Mouse (Mus musculus) monocyte, adult 5-6 weeks (primary cell): Measurements from ENCODE around the gene Tacc2. TPM values are rescaled to one million over a fixed set of nuclear protein-coding genes. Genes with fewer than 3 reads are reported as not detected.

Experiments
- ATAC-seq: fragments of 153-309, 156-312 bp; replicated peaks from 2 replicates; pipeline ENCODE4 v1.8.0; 2017; ENCODE audit warnings: mild to moderate bottlenecking; ENCODE audit not compliant: low TSS enrichment, insufficient number of reproducible peaks, severe bottlenecking, poor library complexity, low FRiP score
- total RNA-seq: library from RNA; stranded (forward); fragments of 200-1000, 200-491, 200-594 nt; gene quantifications from 3 replicates; pipeline ENCODE4 v1.2.3, GENCODE M21; 2017

The Tacc2 gene
- total RNA-seq, 1 experiment from 2014 or later, result not detected

DNA sequence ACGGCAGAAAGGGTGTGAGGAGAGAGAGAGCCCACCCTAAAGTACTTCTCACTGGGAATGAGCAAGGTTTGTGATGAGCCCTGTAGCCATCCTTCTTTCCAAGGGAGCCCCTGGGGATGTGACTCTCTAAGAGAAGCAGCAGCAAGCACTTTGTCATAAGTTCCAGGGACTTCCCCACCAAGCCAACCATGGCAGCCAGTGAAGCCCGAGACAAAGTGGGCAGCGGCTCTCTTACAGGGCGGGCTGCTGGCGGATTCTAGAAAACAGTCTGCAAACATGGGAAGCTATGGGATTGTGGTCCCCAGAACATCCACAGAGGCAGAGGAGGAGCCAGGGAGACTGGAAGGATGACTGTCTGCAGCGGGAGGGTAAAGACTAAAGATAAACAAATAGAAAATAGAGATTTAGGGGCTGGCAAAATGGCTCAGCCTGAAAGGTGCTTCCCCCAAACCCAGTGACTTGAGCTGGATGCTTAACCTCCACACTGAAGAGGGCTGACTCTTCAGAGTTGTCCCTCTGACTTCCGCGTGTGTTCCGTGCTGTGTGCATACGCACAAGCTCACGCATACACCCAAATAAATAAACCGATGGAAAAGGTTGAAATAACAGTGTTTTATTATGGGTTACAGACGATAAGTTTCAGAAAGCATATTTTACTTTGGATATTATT is 118.6 kb downstream of the Tacc2 start:
- no peak for ATAC-seq

DNA sequence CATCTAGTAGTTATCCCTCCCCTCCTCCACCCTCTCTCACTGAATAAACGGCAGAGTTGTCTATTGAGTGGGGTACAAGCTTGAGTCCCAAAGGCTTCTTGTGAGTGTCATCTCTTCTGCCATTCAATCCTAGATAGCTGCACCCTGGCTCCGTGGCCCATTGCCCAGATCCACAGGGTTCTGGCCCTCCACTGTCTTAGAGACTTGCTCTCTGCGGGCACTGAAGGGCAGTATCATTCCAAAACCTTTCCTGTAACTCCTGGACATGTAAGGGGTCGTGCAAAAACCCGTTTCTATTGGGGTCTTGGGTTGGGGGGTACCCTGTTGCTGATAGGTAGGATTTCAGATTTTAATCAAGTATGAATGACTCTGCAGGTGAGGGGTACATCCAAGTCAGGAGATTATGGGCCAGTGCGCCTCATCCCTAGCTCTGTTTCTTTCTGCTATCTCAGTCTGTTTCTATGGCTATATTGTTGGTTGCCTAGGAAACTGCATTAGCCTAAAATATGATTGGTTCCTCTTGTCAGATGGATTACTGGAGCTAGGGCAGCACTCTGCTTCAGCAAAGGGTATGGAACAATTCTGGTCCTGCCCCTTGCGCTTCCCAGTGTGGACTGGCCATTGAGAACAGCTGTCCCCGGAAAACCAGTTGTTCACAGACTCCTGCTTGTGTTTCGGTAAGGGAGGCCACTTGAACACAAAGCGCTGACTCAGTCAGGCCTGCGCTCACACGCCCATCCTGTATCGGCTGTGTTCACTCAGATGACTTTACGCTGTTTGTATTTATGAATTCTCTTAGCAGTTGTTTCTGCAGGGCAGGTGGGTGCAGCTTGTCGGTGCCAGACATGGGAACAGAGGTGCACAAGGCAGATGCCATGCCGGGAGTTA is 119.4 kb downstream of the Tacc2 start:
- ATAC-seq, result no peak

- no peak for ATAC-seq
Observed at GRCm38 (mm10) chr7:130698480-130698879, 121.2 kb downstream of the Tacc2 start.

DNA sequence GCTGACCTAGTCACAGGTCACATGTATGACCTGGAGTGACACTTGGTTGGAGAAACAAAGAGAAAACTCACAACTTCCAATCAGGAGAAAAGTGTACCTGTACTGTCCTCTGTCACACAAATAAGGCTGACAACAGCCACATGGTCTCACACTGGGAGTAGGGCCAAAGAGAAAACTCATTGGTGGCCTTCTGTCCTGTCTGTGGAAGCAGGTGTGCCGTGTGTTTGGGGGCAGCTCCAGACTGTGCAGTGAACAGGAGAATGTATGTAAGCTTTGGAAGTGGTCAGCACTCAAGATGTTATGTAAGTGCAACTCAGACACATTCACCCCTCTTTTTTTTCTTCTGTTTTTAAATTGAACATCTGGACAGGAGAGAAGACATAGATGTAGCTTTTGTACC is 124.1 kb downstream of the Tacc2 start:
- ATAC-seq, result no peak

DNA sequence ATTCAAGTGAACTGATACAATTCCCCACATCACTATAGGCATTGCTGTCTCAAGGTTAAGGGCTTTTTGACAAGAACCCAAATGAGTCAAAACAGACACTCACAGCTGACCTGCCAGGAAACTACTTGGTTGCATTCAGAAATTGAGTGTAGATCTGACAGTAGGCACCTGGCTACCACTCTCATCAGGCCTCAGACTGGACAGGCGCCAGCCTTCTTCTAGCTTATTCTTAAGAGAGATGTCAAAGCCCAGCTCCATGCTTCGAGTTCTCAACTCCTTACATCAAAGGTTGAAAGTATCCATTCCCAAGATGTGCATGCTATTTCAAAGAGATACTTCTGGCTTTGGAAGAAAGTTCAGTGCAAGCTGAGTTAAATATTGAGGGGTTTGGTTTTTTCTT is 128.0 kb downstream of the Tacc2 start:
- no peak for ATAC-seq

DNA sequence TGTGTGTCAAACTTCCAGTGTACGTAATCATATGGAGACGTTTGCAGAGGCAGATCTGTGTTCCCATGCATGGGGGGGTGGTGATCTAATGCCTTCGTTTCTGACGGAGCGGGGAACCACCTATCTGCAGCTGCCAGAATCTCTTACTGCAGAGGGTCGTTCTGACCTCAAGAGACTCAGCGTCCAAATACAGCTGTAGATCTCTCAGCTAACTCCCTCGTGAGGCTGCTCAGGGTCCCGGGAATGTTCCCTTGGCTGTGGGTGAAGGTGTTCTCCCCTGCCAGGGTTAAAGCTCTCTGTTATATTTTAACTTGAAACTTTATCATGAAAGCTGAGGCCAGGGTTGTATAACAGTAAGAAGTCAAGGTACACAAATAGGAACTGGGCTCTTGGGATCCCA is 131.7 kb downstream of the Tacc2 start:
- ATAC-seq, result no peak

GRCm38 (mm10) chr7:130709372-130710274 is 132.4 kb downstream of the Tacc2 start:
- ATAC-seq, result no peak

- ATAC-seq, result no peak
Observed at GRCm38 (mm10) chr7:130711851-130712250, 134.6 kb downstream of the Tacc2 start.

- no peak for ATAC-seq
Observed at GRCm38 (mm10) chr7:130713319-130713718, 136.1 kb downstream of the Tacc2 start.

GRCm38 (mm10) chr7:130715467-130715866 is 138.2 kb downstream of the Tacc2 start:
- no peak for ATAC-seq

DNA sequence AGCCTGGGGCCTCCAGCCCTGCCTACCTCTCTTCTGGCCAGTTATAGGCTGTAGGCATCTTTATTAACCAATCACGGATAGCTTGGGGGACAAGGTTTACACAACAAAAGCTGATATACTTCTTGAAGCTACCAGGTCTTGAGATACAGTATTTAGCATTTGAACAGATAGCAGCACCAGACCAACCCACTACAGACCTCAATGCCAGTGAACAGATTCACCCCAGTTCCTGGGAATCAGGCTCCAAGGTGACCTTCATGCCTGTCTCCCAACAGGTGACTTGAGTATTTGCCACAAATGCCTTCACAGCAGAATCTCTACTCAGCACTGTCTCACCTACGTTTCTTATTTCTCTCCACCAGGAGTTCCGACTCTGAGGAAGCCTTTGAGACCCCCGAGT is 139.1 kb downstream of the Tacc2 start:
- no peak for ATAC-seq

DNA sequence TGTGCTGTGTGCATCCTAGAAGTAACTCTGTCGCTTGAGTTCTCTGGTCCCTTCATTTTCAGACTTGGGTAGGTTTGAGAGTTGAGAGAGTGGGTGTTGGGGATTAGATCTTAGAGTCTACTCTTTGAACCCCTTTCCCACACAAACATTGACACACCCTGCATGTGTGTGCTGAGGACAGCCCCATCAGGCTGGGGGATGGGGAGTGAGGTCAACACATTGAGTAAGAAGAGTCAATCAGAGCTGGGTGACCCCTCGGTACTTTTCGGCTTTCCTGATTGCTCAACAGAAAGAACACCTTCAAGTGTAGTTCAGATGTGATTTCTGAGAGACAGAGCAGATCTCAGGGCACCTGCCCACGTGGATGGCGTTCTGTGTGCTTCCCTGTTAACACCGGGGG is 139.8 kb downstream of the Tacc2 start:
- ATAC-seq, result no peak

GRCm38 (mm10) chr7:130719931-130720598 is 142.8 kb downstream of the Tacc2 start:
- ATAC-seq, result no peak

DNA sequence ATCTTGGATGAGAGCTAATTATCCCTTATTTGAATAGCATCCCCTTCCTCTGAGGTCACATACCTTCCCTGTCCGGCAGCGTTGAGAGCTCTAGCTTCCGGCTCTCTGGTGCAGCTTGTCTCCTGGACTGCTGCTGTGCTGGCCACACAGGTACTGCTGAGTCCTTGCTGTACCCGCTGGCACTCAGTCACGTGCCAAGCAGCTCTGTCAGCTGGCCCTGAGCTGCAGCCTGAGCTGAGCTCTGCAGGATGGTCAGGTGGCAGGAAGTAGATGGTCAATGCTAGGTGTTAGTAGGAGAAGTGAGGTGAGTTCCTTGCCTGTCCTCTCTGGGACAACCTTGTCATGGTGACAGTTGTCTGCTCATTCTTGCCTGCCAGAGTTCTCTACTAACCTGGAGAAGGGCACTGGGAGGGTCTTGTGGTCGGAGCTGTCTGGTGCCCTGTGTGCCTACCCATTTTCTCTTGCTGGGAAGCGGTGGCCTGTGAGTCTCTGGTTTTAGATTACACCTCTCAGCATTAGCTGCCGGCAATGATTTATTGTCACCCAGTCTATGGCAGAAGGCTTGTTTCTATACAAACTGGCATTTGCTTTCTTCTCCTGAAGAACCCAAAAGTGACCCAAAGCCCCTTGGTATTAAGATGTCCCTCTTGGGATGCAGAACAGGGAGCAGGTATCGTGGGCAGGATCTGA is 143.6 kb downstream of the Tacc2 start:
- no peak; the same call in 1 of the 2 replicates for ATAC-seq

GRCm38 (mm10) chr7:130726185-130726584 is 148.9 kb downstream of the Tacc2 start:
- no peak for ATAC-seq

DNA sequence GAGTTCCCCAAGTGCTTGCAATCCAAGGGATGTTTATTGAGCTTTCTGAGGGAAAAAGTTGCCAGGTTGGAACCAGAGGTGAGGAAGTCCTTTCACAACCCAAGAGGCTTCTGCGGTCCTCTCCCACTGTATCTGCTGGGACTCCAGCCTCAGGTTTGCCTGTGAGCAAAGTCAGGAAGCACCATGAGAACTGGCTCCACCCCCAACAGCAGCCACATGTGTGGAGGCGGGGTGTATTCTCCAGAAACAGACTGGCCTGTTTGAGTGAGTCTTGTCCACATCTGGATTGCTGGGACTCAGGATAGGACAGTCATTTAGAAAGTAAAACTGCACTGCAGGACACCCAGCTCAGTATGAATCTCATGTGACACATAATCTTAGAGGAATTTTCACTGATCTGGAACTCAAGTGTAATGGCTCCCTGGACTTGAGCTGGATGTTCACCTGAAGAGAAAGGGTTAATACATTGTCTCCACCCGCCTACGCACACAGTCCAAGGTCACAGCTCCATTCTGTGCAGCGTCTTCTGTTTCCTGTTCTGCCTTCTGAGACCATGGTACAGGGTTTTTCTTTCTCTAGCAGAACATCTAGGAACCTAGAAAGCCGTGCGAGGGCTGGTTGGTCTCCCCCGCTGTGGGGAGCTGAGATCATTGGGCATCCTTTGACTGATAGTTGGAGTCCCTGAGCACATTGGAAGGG is 149.6 kb downstream of the Tacc2 start:
- no peak for ATAC-seq

DNA sequence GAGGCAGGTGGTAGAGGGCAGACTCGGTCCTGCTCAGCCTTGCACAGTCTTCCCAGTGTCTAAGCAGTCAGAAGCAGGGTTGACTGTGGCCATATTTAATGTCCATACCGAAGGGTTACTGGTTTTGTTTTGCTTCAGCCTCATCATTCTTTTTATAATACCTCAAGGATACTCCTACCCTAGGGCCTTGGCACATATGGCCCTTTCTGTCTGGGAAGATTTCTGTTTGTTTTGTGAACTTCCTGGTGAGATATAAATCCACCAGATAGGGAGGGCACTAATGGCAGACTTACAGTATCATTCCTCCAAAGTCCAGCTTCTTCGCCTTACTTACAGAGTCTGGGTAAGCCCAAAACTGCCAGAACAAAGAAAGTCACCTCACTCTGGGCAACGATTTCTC is 150.3 kb downstream of the Tacc2 start:
- no peak for ATAC-seq

- no peak for ATAC-seq
Observed at GRCm38 (mm10) chr7:130731792-130732191, 154.6 kb downstream of the Tacc2 start.
